Mouse (Mus musculus) megakaryocyte-erythroid progenitor cell, adult 5 weeks (primary cell): ENCODE results near the gene Noxred1. TPM values are rescaled to one million over a fixed set of nuclear protein-coding genes. Genes with fewer than 3 reads are reported as not detected.

Experiments
- polyA plus RNA-seq: library from polyadenylated mRNA; stranded (reverse); fragments of >175 nt; gene quantifications from 2 replicates; pipeline ENCODE4 v1.2.3, GENCODE M21; 2012

The Noxred1 gene
- 0.05 TPM in 1 of 2 replicates, not detected in the other for polyA plus RNA-seq

GRCm38 (mm10) chr12:87238632-87239031, at the start of gene Noxred1:
TSS of gene Noxred1 (minus strand) at chr12:87238732.

GRCm38 (mm10) chr12:87266108-87266826, 27.7 kb upstream of the Noxred1 start, which contains the start of the genes Vipas39 and Ahsa1:
TSS of gene Vipas39 (minus strand) at chr12:87266256.
TSS of gene Ahsa1 (plus strand) at chr12:87266479.

GRCm38 (mm10) chr12:87199973-87200586, 38.5 kb downstream of the Noxred1 start, which contains the start of gene Tmed8:
TSS of gene Tmed8 (minus strand) at chr12:87200454.

GRCm38 (mm10) chr12:87199206-87199972, 39.1 kb downstream of the Noxred1 start, which contains the start of gene Samd15:
TSS of gene Samd15 (plus strand) at chr12:87199723.

Other genes starting within 250 kb of the Noxred1 start
- not detected in 2 replicates for gene Zdhhc22, start 248.3 kb downstream of the Noxred1 start, polyA plus RNA-seq
- gene Tmem63c, start 217.4 kb downstream of the Noxred1 start, polyA plus RNA-seq: not detected in 2 replicates
- gene Ngb, start 136.2 kb downstream of the Noxred1 start, polyA plus RNA-seq: 0.06 TPM in 1 of 2 replicates, not detected in the other
- 4.7 and 5.7 TPM in 2 replicates for gene Gstz1, start 91.6 kb downstream of the Noxred1 start, polyA plus RNA-seq
- 3.8 and 4.3 TPM in 2 replicates for gene Pomt2, start 90.8 kb downstream of the Noxred1 start, polyA plus RNA-seq
- gene Samd15, start 39.0 kb downstream of the Noxred1 start, polyA plus RNA-seq: 0.05 and 0.06 TPM in 2 replicates
- gene Tmed8, start 38.3 kb downstream of the Noxred1 start, polyA plus RNA-seq: 0.73 and 1.0 TPM in 2 replicates
- 1.6 and 3.7 TPM in 2 replicates for gene Vipas39, start 27.5 kb upstream of the Noxred1 start, polyA plus RNA-seq
- gene Ahsa1, start 27.7 kb upstream of the Noxred1 start, polyA plus RNA-seq: 149 and 180 TPM in 2 replicates
- gene Ism2, start 61.0 kb upstream of the Noxred1 start, polyA plus RNA-seq: not detected in 2 replicates
- 55.5 and 69.3 TPM in 2 replicates for gene Sptlc2, start 149.6 kb upstream of the Noxred1 start, polyA plus RNA-seq
- 2.4 TPM in 2 replicates for gene Slirp, start 205.2 kb upstream of the Noxred1 start, polyA plus RNA-seq
- 33.0 and 33.2 TPM in 2 replicates for gene Alkbh1, start 205.3 kb upstream of the Noxred1 start, polyA plus RNA-seq
- 19.4 and 22.2 TPM in 2 replicates for gene Snw1, start 233.5 kb upstream of the Noxred1 start, polyA plus RNA-seq